Mouse (Mus musculus) erythroblast, embryonic 14.5 days (primary cell): ENCODE results near the gene Apoa4.

Experiments
- GATA1 ChIP-seq: IDR thresholded peaks from 2 replicates; pipeline ENCODE4 v1.6.1; 2012; ENCODE audit warnings: low read length, inconsistent platforms, mixed read lengths
- TAL1 ChIP-seq: IDR thresholded peaks from 3 replicates; pipeline ENCODE4 v1.6.1; 2012; ENCODE audit warnings: low read length, inconsistent platforms, mixed read lengths

DNA sequence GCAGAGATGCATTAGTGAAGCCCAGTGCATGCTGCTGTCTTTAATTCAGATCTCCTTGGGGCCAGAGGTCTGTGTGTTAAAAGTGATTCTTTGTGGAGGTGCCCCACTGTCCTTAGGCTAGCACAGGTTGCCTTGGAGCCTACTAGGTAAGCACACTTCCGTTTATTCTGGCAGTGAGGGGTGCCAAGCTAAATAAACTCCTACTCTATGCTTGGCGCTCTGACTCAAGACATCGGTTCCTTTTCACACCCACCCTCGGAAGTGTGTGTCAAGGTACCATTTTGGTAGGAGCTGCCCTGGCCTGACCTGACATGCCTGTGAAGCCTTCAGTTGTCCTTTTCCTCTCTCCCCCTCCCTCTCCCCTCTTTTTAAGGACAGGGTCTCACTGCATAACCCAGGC, 26.2 kb upstream of the Apoa4 start:
- TF ChIP-seq GATA1 (no peak), TAL1 (no peak)
